Mouse (Mus musculus): ENCODE measurements around the gene Ldb3.

DNA sequence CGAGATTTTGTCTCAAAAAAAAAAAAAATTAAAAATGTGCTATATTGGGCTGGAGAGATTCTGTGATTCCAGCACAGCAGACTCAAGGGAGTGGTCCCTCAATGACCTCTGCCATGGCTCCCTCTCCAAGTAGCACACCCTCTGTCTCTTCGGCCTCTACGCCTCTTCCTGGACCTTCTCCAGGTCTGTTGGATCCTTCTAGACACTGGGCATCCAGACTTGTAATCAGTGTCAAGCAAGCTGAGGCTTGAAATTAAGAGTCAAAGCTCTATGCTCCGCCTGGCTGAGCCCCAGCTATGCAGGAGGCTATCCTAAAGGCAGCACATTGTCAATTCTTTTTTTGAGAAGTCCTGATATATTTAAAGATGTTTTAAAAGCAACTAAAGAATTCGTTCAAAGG lies 54.9 kb downstream of the Ldb3 start:
- TF ChIP-seq POLR2A (IDR thresholded peaks at IDR 0.05; ENCODE audit: borderline replicate concordance, control insufficient read depth, low read depth, low read length) (no peak), CTCF (IDR thresholded peaks at IDR 0.05; ENCODE audit: control insufficient read depth, insufficient read depth, low read length) (no peak)

All from bone marrow, adult 2 months (tissue).